Mouse (Mus musculus): ENCODE results near the gene Parp11. TPM values are rescaled to one million over a fixed set of nuclear protein-coding genes. Genes with fewer than 3 reads are reported as not detected.

Parp11 gene
- total and polyA plus RNA-seq, 3 experiments: 9.2 to 10.4 (median 9.7) TPM

- H3K4me2 ChIP-seq (ENCODE audit: insufficient read depth, low read depth, poor library complexity, severe bottlenecking): no peak overlapping the region
- no peaks in the 10 kb centered on the region for H3K36me3 ChIP-seq (replicated peaks in 1 of 2; ENCODE audit: control insufficient read depth in 1 of 2, insufficient read depth in 1 of 2, low read length in 1 of 2)
- TF ChIP-seq MAZ (IDR thresholded peaks at IDR 0.05; ENCODE audit: low read depth, low read length) (no peak), EP300 (IDR thresholded peaks at IDR 0.05; ENCODE audit: low read length) (no peak), ETS1 (conservative IDR thresholded peaks at IDR 0.05; ENCODE audit: low read depth, low read length) (no peak), POLR2A (IDR thresholded peaks at IDR 0.05; ENCODE audit: low read depth, low read length) (no peak), NELFE (IDR thresholded peaks at IDR 0.05; ENCODE audit: low read depth, low read length) (no peak), USF1 (IDR thresholded peaks at IDR 0.05; ENCODE audit: low read depth, low read length) (no peak), ZKSCAN1 (IDR thresholded peaks at IDR 0.05; ENCODE audit: borderline replicate concordance, low read depth, low read length) (no peak), PAX5 (IDR thresholded peaks at IDR 0.05; ENCODE audit: low read length) (no peak), USF2 (conservative IDR thresholded peaks at IDR 0.05; ENCODE audit: low read depth, low read length) (no peak), CHD2 (IDR thresholded peaks at IDR 0.05; ENCODE audit: low read length) (no peak), UBTF (IDR thresholded peaks at IDR 0.05; ENCODE audit: low read depth, low read length) (no peak), HCFC1 (IDR thresholded peaks at IDR 0.05; ENCODE audit: low read depth, low read length) (no peak), CTCF (conservative IDR thresholded peaks at IDR 0.05 in 1 of 2, IDR thresholded peaks at IDR 0.05 in 1 of 2; ENCODE audit: low read depth in 2 of 2, low read length in 2 of 2) (no peak), ELF1 (IDR thresholded peaks at IDR 0.05; ENCODE audit: low read depth, low read length) (no peak), MEF2A (IDR thresholded peaks at IDR 0.05; ENCODE audit: borderline replicate concordance, low read depth, low read length) (no peak), MAFK (IDR thresholded peaks at IDR 0.05; ENCODE audit: insufficient replicate concordance, low read length) (no peak), RCOR1 (conservative IDR thresholded peaks at IDR 0.05; ENCODE audit: low read depth, low read length) (no peak), JUND (conservative IDR thresholded peaks at IDR 0.05; ENCODE audit: low read depth, low read length) (no peak), MYC (IDR thresholded peaks at IDR 0.05; ENCODE audit: low read depth, low read length) (no peak)
- no peak overlapping the region for H3K27ac ChIP-seq (ENCODE audit: insufficient read depth, low read depth)
- no peaks in the 10 kb centered on the region for H3K9me3 ChIP-seq (replicated peaks; ENCODE audit: low read length)
- H3K79me2 ChIP-seq (replicated peaks; ENCODE audit: control insufficient read depth, extremely low read depth, insufficient read depth, poor library complexity, severe bottlenecking): no peaks in the 10 kb centered on the region
- in situ Hi-C loops (cut with MboI; ENCODE audit: low pct_ligation_motif_present, low pct_unique_long_range_greater_than_20kb, low sequenced_read_pairs): loop anchor here (25.0 kb wide), 1 partner anchor 379 kb away; no protein-coding TSS in a partner anchor
- dilution Hi-C loops (cut with MboI; ENCODE audit: extremely low pct_ligation_motif_present, extremely low pct_unique_long_range_greater_than_20kb, low sequenced_read_pairs): no loop called here
- no peak overlapping the region for H3K4me3 ChIP-seq (replicated peaks in 1 of 3; ENCODE audit: low read depth in 2 of 3, low read length in 2 of 3, poor library complexity in 1 of 3)
- H3K4me1 ChIP-seq (ENCODE audit: control insufficient read depth in 1 of 2, insufficient read depth in 2 of 2): peaks cover 0 to 4% of the 10 kb centered on the region in 2 experiments; a peak in 2 of 4 replicates
- DNase-seq (ENCODE audit: extremely low read depth): no peak
- no peak overlapping the region for H3K9ac ChIP-seq (ENCODE audit: insufficient read depth, low read depth)
- H3K27me3 ChIP-seq (replicated peaks): peaks cover 50% of the 10 kb centered on the region
These were observed 87.1 kb downstream of the Parp11 start for GRCm38 (mm10) chr6:127533766-127534165.

GRCm38 (mm10) chr6:127537035-127537434, 90.4 kb downstream of the Parp11 start:
- in situ Hi-C loops (cut with MboI; ENCODE audit: low pct_ligation_motif_present, low pct_unique_long_range_greater_than_20kb, low sequenced_read_pairs): loop anchor here (25.0 kb wide), 1 partner anchor 375 kb away; no protein-coding TSS in a partner anchor
- DNase-seq (ENCODE audit: extremely low read depth): no peak
- Histone ChIP-seq H3K36me3 (replicated peaks in 1 of 2; ENCODE audit: control insufficient read depth in 1 of 2, insufficient read depth in 1 of 2, low read length in 1 of 2) (no peaks in the 10 kb centered on the region), H3K27me3 (replicated peaks) (peaks cover 53% of the 10 kb centered on the region), H3K79me2 (replicated peaks; ENCODE audit: control insufficient read depth, extremely low read depth, insufficient read depth, poor library complexity, severe bottlenecking) (no peaks in the 10 kb centered on the region), H3K4me2 (ENCODE audit: insufficient read depth, low read depth, poor library complexity, severe bottlenecking) (peak overlapping the region; percentile 34; the same call in 1 of the 2 replicates), H3K4me3 (replicated peaks in 1 of 3; ENCODE audit: low read depth in 2 of 3, low read length in 2 of 3, poor library complexity in 1 of 3) (no peak overlapping the region), H3K4me1 (ENCODE audit: control insufficient read depth in 1 of 2, insufficient read depth in 2 of 2) (peaks cover 0 to 4% of the 10 kb centered on the region in 2 experiments; a peak in 2 of 4 replicates), H3K9me3 (replicated peaks; ENCODE audit: low read length) (no peaks in the 10 kb centered on the region), H3K9ac (ENCODE audit: insufficient read depth, low read depth) (no peak overlapping the region), H3K27ac (ENCODE audit: insufficient read depth, low read depth) (no peak overlapping the region)
- TF ChIP-seq SIN3A (IDR thresholded peaks at IDR 0.05; ENCODE audit: low read length) (no peak), EP300 (IDR thresholded peaks at IDR 0.05; ENCODE audit: low read length) (no peak), USF1 (IDR thresholded peaks at IDR 0.05; ENCODE audit: low read depth, low read length) (no peak), SMC3 (IDR thresholded peaks at IDR 0.05; ENCODE audit: low read depth, low read length) (no peak), MAZ (IDR thresholded peaks at IDR 0.05; ENCODE audit: low read depth, low read length) (no peak), MAFK (IDR thresholded peaks at IDR 0.05; ENCODE audit: insufficient replicate concordance, low read length) (no peak), USF2 (conservative IDR thresholded peaks at IDR 0.05; ENCODE audit: low read depth, low read length) (no peak), CHD2 (IDR thresholded peaks at IDR 0.05; ENCODE audit: low read length) (no peak), MAX (IDR thresholded peaks at IDR 0.05; ENCODE audit: low read length) (no peak), ZNF384 (IDR thresholded peaks at IDR 0.05; ENCODE audit: low read depth, low read length) (no peak), KAT2A (IDR thresholded peaks at IDR 0.05; ENCODE audit: insufficient replicate concordance, low read length) (no peak), HCFC1 (IDR thresholded peaks at IDR 0.05; ENCODE audit: low read depth, low read length) (no peak), CHD1 (IDR thresholded peaks at IDR 0.05; ENCODE audit: low read depth, low read length) (no peak), NELFE (IDR thresholded peaks at IDR 0.05; ENCODE audit: low read depth, low read length) (no peak), GABPA (IDR thresholded peaks at IDR 0.05; ENCODE audit: insufficient replicate concordance, low read depth, low read length) (no peak), TCF12 (IDR thresholded peaks at IDR 0.05; ENCODE audit: low read depth, low read length) (no peak), ZC3H11A (IDR thresholded peaks at IDR 0.05; ENCODE audit: low read depth, low read length) (no peak), RCOR1 (conservative IDR thresholded peaks at IDR 0.05; ENCODE audit: low read depth, low read length) (no peak)
- dilution Hi-C loops (cut with MboI; ENCODE audit: extremely low pct_ligation_motif_present, extremely low pct_unique_long_range_greater_than_20kb, low sequenced_read_pairs): no loop called here

Data from CH12.LX (cell line).